Mouse (Mus musculus) cerebellum, adult 9-11 months (tissue): ENCODE data around the gene Dock1.

ENCODE experiments used
- DNase-seq: peaks from one replicate; pipeline ENCODE4 v3.0.0; 2022

Gene Dock1

DNA sequence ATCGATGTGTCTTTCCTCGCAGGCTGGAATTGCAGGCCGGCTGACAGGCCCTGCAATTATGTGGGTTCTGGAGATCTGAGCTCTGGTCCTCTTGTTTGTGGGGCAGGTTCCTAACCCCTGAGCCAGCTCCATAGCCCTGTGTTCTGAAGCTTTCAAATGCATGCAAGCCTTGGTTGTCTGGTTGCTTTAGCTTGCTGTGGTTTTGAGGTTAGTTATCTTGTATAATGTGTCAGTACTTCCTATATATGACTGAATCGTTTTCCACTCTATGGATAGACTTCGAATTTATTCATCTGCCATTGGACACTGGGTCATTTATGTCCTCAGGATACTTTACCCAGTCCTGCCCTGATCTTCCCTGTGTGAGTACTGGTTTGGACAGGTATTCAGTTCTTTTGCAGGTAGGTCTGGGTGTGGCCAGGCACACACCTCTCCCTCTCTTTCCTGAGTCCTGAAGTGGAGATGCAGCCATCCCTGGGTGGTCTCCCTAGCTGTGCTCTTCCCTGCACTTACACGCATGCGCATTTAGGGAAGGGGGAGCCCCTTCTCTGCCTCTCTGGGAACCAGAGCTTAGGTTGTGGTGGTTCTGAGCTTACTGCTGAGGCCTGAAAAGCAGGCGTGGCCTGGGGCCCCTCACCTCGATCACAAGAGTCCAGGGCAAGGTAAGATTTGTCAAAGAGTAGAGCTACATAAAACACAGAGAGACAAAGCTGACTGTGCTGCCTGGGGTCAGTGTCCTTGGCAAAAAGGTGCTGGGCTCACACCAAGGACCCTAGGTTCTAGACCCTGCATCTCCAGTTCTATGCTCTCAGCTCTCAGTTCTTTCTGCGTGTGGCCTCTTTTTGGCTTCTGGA, 25.9 kb downstream of the Dock1 start:
- no peak for DNase-seq

DNA sequence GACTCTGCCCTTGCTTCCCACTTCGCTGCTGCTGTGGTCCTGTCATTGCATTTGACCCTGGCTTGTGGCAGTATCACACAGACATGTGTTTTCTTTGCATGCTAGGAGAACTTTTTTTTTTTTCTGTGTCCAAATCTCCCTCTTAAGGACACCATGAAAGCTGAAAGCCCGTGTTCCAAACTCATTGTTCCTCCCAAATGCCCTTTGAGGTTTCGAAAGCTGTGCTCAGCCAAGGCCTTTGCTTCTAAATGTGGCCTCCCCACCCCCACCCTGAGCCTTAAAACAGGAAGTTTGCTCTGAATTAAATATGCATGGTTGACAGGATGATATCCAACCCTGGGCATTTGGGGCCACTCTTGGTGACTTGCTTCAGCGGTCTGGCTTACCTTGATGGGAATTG, 27.0 kb downstream of the Dock1 start:
- no peak for DNase-seq

- DNase-seq = no peak
These were observed 27.8 kb downstream of the Dock1 start for GRCm38 (mm10) chr7:134698246-134698645.

DNA sequence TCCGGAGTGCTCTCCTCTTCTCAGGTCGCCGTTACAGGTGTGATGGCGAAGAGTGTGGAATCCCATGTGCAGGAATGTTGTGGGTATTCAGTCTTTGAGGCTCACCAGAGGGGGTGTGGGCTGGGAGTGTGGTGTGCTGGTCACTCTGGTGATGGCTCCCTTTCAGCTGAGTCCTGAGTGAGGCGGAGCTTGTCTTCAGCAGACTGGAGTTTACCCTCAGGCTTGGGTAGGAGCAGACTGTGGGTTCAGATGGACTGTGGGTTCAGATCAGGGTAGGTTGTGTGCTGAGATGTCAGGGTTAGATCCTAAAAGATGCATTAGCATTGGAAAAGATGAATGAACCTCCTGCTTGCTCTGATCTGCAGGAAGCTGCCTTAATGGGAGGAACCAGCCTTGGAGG, 29.5 kb downstream of the Dock1 start:
- no peak for DNase-seq

DNA sequence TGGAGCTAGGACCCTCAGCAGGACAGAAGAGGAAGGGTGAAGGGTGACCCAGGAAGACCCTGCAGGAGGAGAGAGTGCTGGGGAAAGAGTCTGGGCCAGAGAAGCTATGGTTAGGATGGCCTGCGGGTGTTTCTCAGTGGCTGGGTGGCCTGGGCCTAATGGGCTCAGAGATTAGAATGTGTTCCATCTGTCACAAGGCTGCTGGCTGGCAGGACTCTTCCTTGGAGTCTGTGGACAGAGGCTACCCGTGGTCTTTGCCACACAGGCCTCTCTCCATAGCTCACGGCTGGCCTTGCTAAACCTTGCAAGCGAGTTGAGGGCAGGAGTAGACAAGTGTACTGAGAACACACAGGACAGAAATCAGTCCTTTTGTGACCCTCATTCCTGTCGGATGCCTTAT, 32.0 kb downstream of the Dock1 start:
- DNase-seq = no peak

GRCm38 (mm10) chr7:134703704-134704103, 33.2 kb downstream of the Dock1 start:
- peak; percentile 4 for DNase-seq

DNA sequence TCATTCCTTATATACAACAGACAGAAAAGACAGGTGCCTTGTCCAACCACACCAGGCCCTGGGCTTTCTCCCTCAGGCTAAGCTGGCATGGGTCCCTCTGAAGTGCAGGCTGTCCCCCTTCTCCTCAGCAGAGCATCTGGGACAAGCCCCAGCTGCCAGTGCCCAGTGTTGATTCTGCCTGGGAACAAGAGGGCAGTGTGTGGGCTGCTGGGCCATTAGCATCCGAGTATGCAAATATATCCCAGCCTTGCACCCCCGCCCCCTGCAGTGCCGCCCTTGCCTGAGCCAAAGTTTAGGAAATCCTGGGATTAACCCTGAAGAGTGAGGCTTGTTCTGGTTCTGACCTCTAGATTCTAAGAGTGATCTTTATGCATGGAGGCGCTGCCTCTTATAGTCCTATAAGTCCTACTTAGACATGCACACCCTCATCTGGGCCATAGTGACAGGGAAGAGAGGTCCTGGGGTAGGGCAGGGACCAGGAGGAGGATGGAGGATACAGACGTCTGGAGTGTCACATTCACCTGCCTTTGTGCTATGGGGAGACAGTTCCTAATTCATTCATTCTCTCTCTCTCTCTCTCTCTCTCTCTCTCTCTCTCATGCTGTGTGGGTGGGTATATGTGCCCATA, 38.9 kb downstream of the Dock1 start:
- peak; percentile 44 for DNase-seq

DNA sequence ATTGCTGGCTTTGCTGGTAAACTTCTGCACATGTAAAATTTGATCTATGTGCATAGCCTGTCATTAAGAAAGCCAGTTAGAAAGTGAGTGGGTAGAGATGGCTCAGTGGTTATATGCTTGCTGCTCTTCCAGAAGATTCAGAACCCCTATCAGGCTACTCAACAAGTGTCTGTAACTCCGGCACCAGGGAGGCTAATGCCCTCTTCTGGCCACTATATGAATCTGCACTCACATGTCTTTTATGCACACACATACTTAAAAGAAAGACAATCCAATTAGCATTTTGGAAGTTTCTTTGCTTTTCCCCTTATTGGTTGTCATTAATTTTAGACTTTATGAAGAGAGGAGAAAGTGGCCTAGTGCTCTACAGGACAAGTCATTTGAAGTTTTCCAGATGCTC, 41.1 kb downstream of the Dock1 start:
- no peak for DNase-seq

DNA sequence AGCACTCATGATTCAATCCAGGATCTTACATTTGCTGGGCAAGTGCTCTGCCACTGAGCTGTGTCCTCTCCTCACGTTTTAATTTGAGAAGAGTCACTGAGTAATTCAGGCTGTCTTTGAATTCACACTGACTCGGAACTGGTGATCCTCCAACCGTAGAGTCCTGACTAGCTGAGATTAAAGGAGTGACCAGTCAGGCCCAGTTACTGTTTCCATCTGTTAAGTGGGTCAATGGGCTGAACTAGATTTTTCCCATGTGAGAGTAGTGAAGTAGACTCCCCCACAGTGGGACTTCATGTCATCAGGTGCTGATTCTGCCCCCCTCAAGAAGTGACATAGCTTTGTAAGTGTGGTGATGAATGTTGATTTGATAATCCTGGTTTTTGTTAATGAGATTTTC, 49.0 kb downstream of the Dock1 start:
- DNase-seq = no peak

GRCm38 (mm10) chr7:134722361-134722760, 51.9 kb downstream of the Dock1 start:
- no peak for DNase-seq

- no peak for DNase-seq
These were observed 52.5 kb downstream of the Dock1 start for GRCm38 (mm10) chr7:134722955-134723354.

DNA sequence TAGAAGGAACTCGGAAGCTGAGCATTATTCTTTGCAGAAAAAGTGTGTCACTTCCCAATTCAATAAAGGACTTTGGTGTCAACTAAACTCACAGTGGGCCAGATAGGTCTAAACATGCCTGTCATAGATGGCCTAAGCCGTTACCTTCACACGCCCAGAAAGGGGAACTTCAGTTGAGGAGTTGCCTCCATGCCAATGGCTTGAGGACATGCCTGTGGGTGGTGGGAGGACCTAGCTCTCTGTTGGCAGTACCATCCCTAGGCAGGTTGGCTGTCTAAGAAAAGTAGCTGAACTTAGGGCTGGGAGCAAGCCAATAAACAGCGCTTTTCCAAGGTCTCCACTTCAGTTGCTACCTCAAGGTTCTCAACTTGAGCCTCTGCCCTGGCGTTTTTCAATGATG, 53.1 kb downstream of the Dock1 start:
- no peak for DNase-seq

DNA sequence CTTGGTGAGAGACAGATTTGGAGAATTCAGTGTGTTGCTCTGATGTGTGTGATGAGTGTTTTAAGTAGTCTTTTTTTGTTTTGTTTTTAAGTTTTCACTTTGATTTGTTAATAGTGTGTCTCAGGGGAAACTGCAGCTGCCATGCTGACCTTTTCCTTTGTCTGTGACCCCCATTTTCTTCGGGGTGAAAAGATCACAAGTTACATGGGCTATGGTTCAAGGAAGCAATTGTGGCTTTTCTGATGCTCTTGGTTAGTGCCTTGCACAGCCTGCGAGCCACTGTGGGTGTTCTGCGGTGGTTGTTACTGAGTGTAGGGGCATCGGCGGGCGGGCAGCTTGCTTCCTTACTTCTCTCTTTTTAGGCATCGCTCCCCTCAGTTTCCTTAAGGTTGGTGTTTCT, 54.4 kb downstream of the Dock1 start:
- no peak for DNase-seq

- DNase-seq = no peak
These were observed 55.4 kb downstream of the Dock1 start for GRCm38 (mm10) chr7:134725551-134726529.

DNA sequence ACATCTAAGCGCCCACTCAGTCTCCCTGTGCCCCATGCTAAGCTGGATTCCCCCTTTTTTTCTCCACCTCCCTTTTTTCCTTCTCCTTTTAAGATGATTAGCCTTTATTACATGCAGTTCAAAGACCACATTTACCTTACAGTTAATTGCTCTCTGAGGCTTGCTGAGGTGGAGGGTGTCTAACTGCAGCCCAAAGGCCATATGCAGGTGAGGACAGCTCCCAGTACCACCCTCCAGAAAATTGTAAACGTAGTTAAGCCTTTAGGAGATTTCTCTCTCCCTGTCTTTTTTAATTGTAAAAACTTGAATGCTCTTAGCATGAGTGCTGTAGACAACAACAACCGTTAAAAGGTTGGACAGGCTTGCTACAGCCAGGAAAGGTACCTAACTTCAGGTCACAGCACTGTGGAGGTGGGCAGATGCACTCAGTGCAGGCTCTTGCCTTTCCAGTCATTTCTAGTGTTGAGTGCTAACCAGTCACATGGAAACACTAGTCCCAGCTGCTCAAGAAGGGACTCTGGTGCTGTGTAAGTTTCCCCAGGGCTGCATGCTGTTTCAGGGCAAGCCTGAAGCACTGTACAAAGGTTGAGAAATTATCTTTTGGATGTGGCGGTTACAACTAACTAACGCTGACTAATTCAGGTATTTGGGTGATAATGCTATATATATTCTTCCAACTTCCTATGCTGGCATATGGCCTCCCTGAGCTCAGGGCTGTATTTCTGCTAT, 56.2 kb downstream of the Dock1 start:
- DNase-seq = no peak

DNA sequence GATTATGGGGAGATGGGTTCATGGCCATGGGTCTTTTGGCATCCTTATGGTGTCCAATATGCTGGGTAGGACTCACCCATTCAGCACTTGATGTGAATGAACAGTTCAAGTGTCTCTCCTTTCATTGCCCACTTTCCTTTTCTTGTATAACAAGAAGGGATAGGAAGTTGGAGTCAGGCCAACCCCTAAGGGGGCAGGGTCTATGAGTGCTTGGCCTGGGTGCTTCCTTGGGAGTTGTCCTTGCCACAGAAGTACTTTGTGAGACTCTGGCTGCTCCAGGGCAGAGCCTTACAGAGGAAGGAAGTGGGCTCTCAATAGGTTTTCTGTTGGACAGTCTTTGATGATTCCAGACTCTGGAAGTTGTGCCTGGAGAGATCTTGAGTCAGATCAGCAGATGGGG, 58.9 kb downstream of the Dock1 start:
- DNase-seq = peak; percentile 5

DNA sequence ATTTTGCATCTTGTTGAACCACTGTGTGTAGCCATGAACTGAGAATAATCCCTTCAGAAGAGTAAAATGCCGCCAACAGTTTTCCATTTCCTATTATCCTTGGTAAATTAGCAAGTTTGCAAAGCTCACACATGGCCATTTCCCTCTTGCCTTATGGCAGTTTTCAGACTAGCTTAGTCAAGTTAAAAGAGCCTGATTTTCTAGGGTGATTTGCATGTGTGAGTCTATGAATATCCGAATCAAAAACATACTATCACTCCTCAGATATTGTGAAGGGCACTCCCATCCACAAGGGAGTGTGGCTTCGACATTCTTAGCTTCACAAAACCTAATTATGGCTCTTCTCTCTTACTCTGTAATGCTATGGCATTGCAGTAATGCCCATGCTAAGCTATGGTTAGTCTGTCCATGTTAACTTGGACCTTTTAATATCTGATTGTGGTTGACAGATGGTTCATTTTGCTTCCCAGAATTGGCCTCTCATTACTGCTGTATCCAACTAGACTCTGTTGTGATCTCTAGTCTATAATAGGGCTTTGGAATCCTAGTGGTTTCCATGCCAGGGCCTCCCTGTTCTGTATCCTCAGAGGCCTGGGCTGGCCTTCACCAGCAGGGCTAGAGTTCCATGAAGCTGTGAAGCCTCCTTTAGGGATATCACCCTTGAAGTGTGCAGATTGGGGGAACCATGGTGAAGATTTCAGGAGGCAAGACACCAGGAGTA, 60.1 kb downstream of the Dock1 start:
- no peak for DNase-seq

DNA sequence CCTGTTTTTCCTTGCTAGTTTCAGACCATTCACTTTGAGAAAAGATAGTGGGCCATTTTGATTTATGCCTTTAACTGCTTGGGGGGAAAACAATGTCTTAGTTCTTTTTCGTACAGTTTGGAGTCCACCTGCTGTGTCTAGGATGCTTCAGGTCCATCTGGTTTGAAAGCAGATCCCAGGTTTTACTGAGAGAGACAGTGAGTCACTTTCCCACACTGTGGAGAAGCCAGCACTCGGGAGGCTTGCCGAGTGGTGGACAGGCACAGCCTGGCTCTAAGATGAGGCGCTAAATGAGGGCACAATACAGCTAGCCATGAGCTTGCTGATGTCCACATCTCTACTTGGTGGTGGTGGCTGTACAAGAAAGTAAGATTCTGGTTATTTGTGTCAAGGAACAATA, 76.6 kb downstream of the Dock1 start:
- DNase-seq = no peak

DNA sequence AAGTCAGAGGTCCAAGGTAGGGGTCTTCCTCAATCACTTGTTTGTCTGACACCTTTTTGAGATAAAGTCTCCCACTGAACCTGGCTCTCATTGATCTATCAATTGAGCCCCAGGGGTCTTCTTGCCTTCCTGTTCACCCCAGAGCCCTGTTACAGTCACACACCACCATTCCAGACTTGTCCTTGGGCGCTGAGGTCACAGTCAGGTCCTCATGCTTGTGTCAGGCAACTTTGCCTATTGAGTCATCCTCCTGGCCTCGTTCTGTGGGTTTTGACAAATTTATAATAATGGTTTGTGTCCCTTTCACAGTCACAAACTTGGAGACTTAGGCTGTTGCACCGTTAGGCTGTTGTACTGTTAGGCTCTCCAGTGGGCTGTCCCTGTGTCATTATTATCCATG, 77.9 kb downstream of the Dock1 start:
- DNase-seq = no peak

DNA sequence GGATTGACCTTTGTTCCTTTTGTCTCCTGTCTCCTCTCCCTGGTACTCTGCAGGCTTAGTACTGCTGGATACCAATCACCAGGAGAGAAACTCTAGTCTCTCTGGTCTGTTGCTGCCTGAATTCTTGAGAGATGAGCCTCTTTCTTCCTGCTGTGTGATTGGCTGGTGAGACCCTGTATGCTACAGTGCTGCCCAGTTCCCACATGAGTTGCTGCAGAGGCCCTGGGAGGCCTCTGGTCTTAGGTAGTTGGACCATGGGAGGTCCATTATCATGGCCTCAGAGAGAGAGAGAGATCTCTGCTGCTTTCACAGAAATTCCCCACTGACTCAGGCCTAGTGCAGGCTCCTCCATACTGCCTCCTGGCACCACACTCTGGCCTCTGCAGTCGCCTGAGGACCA, 79.2 kb downstream of the Dock1 start:
- DNase-seq = no peak

DNA sequence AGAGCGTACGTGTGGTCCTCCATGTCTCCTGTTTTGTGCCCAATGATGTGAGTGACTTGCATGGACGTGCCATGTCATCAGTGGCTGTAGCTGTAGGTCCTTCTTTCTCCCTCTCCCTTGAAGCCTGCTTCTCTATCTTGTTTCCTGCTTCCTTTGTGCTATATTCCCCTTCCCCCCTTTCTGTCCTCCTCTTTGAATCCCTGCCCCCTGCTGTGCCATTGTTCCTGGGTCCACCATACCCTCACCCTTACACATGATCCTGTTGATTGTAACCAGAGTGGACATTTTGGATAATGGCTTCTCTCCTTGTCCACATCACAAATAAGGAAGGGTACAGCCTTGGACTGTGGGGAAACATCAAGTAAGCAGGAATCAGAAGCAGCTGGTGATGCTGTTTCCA, 81.0 kb downstream of the Dock1 start:
- no peak for DNase-seq

DNA sequence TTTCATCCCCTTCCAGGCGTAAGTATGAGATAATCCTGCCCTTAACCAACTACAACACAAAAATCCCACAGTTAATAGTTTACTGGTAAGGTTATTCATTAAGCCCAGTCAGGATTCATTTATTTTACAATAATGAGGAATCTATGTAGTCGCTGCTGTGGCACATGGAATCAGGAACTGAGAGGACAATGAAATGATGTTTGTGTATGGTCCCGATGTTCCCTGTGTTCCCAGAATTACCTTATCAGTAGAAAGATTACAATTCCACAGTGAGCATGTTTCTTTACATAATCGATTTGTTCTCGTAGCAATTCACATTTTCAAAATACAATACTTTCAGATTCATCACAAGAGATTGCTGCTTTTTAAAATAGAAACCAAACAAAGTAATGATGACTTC, 83.0 kb downstream of the Dock1 start:
- no peak for DNase-seq
